In the genomic region with DNA sequence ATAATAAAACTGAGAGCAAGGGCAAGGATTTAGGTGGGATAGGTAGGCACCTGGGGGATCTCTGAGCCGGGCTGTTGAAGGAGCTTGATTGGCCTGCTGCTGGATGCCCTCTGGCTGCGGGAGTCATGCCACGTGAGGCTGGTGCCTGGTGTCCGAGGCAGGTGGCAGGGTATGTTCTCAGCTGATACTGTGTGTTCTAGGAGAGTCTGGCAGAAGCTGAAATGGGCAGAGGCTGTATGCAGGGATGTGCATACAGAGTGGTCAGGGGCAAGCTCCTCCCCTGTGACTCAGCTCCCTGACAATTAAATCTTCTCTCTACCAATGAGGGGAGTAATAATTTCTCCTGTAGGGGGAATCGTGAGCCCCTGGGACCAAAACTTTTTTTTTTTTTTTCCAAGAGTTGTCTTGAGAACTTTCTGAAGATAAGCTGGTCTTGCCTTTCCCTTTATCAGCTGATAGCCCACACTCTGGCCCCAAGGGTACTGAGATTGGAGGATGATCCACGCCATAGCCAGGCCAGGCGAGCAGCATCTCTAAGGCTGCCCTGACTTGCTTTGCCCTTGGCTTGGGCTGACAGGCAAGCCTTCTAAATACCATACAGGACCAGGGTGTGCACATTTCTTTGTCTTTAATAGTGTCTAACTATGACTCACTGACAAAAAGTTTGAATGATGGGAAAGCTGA, we compare ENCODE assay signal across 7 mouse cellular contexts. TPM values are rescaled to one million over a fixed set of nuclear protein-coding genes. Genes with fewer than 3 reads are reported as not detected.
DNase-seq lines count a peak whose midpoint lies in the region; ATAC-seq and TF ChIP-seq lines count a peak whose summit lies in the region.

No protein-coding gene starts in this region.

- H3K4me2 ChIP-seq in forebrain, postnatal 0 days (ENCODE audit: low read depth): peak overlapping the region; percentile 84; the same call in 1 of the 2 replicates
- peak overlapping the region; percentile 73 for H3K4me2 ChIP-seq in midbrain, postnatal 0 days (ENCODE audit: low read depth, low read length, poor library complexity, severe bottlenecking)

- no peak overlapping the region for H3K27ac ChIP-seq in layer of hippocampus, adult 2 months
- H3K27ac ChIP-seq in forebrain, postnatal 0 days (ENCODE audit: low read depth, low read length): no peak overlapping the region
- H3K27ac ChIP-seq in midbrain, postnatal 0 days (ENCODE audit: low read depth, low read length): peak overlapping the region; percentile 94; the same call in 1 of the 2 replicates

- peak; percentile 61 for TF ChIP-seq CTCF in layer of hippocampus, adult 2 months (conservative IDR thresholded peaks at IDR 0.05)
- peak; percentile 48 for TF ChIP-seq CTCF in forebrain, postnatal 0 days (IDR thresholded peaks at IDR 0.05; ENCODE audit: low read depth)
- peak; percentile 49 for TF ChIP-seq CTCF in midbrain, postnatal 0 days (IDR thresholded peaks at IDR 0.05)

- no peak overlapping the region for H3K9ac ChIP-seq in forebrain, postnatal 0 days
- H3K9ac ChIP-seq in midbrain, postnatal 0 days (replicated peaks; ENCODE audit: low read length, poor library complexity, severe bottlenecking): peak overlapping the region; percentile 91; the same call in 1 of the 2 replicates

- H3K9me3 ChIP-seq in forebrain, postnatal 0 days (ENCODE audit: low read length): no peaks in the 10 kb centered on the region
- H3K9me3 ChIP-seq in midbrain, postnatal 0 days (ENCODE audit: low read length): no peaks in the 10 kb centered on the region

- WGBS in forebrain, postnatal 0 days: 70% methylated on average over 7 of the region's 7 CpGs
- WGBS in midbrain, postnatal 0 days: 68% methylated on average over 7 of the region's 7 CpGs

- intact Hi-C loops in gastrocnemius, postnatal 36 days (cut with DNase I): loop anchor here (10.0 kb wide), 1 partner anchor 413 kb away; the partner anchor contains the start of gene Ppdpf

- no peak overlapping the region for H3K4me3 ChIP-seq in layer of hippocampus, adult 2 months
- H3K4me3 ChIP-seq in forebrain, postnatal 0 days (ENCODE audit: low read depth, low read length): no peak overlapping the region
- H3K4me3 ChIP-seq in midbrain, postnatal 0 days (ENCODE audit: low read depth, low read length): peak overlapping the region; percentile 81; the same call in 1 of the 2 replicates

- H3K27me3 ChIP-seq in forebrain, postnatal 0 days (ENCODE audit: insufficient read depth, low read length): no peaks in the 10 kb centered on the region
- H3K27me3 ChIP-seq in midbrain, postnatal 0 days (ENCODE audit: insufficient read depth, low read length): no peaks in the 10 kb centered on the region

- peaks cover 16% of the 10 kb centered on the region for H3K4me1 ChIP-seq in forebrain, postnatal 0 days (ENCODE audit: insufficient read depth)
- H3K4me1 ChIP-seq in midbrain, postnatal 0 days (ENCODE audit: insufficient read depth, low read length): peaks cover 8% of the 10 kb centered on the region; the same call in 1 of the 2 replicates

- peaks cover 10% of the 10 kb centered on the region; the same call in 1 of the 2 replicates for H3K36me3 ChIP-seq in forebrain, postnatal 0 days (ENCODE audit: insufficient read depth)
- H3K36me3 ChIP-seq in midbrain, postnatal 0 days (ENCODE audit: insufficient read depth, low read length): peaks cover 9% of the 10 kb centered on the region; the same call in 1 of the 2 replicates

- no peak for DNase-seq in layer of hippocampus, adult 2 months (ENCODE audit: low spot score in 2 of 2)
- DNase-seq in layer of hippocampus, postnatal 25 days (ENCODE audit: extremely low spot score in 1 of 2, low spot score in 1 of 2): no peak
- peak; percentile 69 for DNase-seq in Muller cell, postnatal 12 days (ENCODE audit: inconsistent ontology term)
- DNase-seq in forebrain, postnatal 0 days: no peak
- peak; percentile 40 for DNase-seq in midbrain, postnatal 0 days (ENCODE audit: low spot score)
- no peak for DNase-seq in gastrocnemius, postnatal 36 days
- DNase-seq in spleen, postnatal 36 days (ENCODE audit: low spot score in 2 of 2): no peak

- ATAC-seq in forebrain, postnatal 0 days: no peak
- ATAC-seq in midbrain, postnatal 0 days (ENCODE audit: low FRiP score): no peak

RNA-seq across cellular contexts. Expression of gene Samd10, which starts 1.5 kb away (rescaled TPM):
- 10 to 100 TPM; 11.9 to 12.2 TPM for total RNA-seq in layer of hippocampus, adult 2 months (2021)
- total RNA-seq in layer of hippocampus, postnatal 25 days (2021): 10 to 100 TPM; 11.7 to 14.2 TPM
- 64.9 and 85.6 TPM in 2 replicates for total RNA-seq in forebrain, postnatal 0 days (2014; rRNA removed)
- polyA plus RNA-seq in forebrain, postnatal 0 days (2015; fragmentation: Nextera tagmentation; extraction: Ambion mirVana): 82.6 and 108 TPM in 2 replicates
- 140 and 142 TPM in 2 replicates for total RNA-seq in midbrain, postnatal 0 days (2014; rRNA removed)
- polyA plus RNA-seq in midbrain, postnatal 0 days (2015; fragmentation: Nextera tagmentation; extraction: Ambion mirVana): 174 and 179 TPM in 2 replicates
- 1 to 10 TPM in 1 of 2 experiments, under 1 TPM in 1; 0.69 to 1.0 TPM for total RNA-seq in gastrocnemius, postnatal 36 days (2021)

RNA-seq across cellular contexts. Expression of gene Zfp512b, which starts 4.9 kb away (rescaled TPM):
- total RNA-seq in layer of hippocampus, adult 2 months (2021): 100 to 1,000 TPM; 102 to 103 TPM
- total RNA-seq in layer of hippocampus, postnatal 25 days (2021): 100 to 1,000 TPM in 1 of 2 experiments, 10 to 100 TPM in 1; 82.8 to 114 TPM
- 74.6 and 75.6 TPM in 2 replicates for total RNA-seq in forebrain, postnatal 0 days (2014; rRNA removed)
- polyA plus RNA-seq in forebrain, postnatal 0 days (2015; fragmentation: Nextera tagmentation; extraction: Ambion mirVana): 44.7 and 62.3 TPM in 2 replicates
- 60.0 and 85.1 TPM in 2 replicates for total RNA-seq in midbrain, postnatal 0 days (2014; rRNA removed)
- polyA plus RNA-seq in midbrain, postnatal 0 days (2015; fragmentation: Nextera tagmentation; extraction: Ambion mirVana): 81.1 and 99.7 TPM in 2 replicates
- 10 to 100 TPM; 15.3 to 19.7 TPM for total RNA-seq in gastrocnemius, postnatal 36 days (2021)

RNA-seq across cellular contexts. Expression of gene Prpf6, which starts 5.9 kb away (rescaled TPM):
- total RNA-seq in layer of hippocampus, adult 2 months (2021): 10 to 100 TPM; 57.2 to 57.3 TPM
- 10 to 100 TPM; 57.9 to 58.8 TPM for total RNA-seq in layer of hippocampus, postnatal 25 days (2021)
- total RNA-seq in forebrain, postnatal 0 days (2014; rRNA removed): 45.8 and 49.6 TPM in 2 replicates
- 43.7 and 46.5 TPM in 2 replicates for polyA plus RNA-seq in forebrain, postnatal 0 days (2015; fragmentation: Nextera tagmentation; extraction: Ambion mirVana)
- 34.4 and 39.3 TPM in 2 replicates for total RNA-seq in midbrain, postnatal 0 days (2014; rRNA removed)
- polyA plus RNA-seq in midbrain, postnatal 0 days (2015; fragmentation: Nextera tagmentation; extraction: Ambion mirVana): 40.5 and 40.6 TPM in 2 replicates
- 10 to 100 TPM; 23.0 to 29.8 TPM for total RNA-seq in gastrocnemius, postnatal 36 days (2021)

RNA-seq across cellular contexts. Expression of gene Uckl1, which starts 12.8 kb away (rescaled TPM):
- 10 to 100 TPM; 68.2 to 73.8 TPM for total RNA-seq in layer of hippocampus, adult 2 months (2021)
- 10 to 100 TPM; 53.3 to 73.1 TPM for total RNA-seq in layer of hippocampus, postnatal 25 days (2021)
- total RNA-seq in forebrain, postnatal 0 days (2014; rRNA removed): 55.8 and 59.1 TPM in 2 replicates
- polyA plus RNA-seq in forebrain, postnatal 0 days (2015; fragmentation: Nextera tagmentation; extraction: Ambion mirVana): 42.7 and 43.0 TPM in 2 replicates
- 49.8 and 63.9 TPM in 2 replicates for total RNA-seq in midbrain, postnatal 0 days (2014; rRNA removed)
- polyA plus RNA-seq in midbrain, postnatal 0 days (2015; fragmentation: Nextera tagmentation; extraction: Ambion mirVana): 45.2 and 52.7 TPM in 2 replicates
- total RNA-seq in gastrocnemius, postnatal 36 days (2021): 10 to 100 TPM; 24.8 to 27.3 TPM

RNA-seq across cellular contexts. Expression of gene Gm29797, which starts 59.3 kb away (rescaled TPM):
- 1 to 10 TPM in 1 of 2 experiments, under 1 TPM in 1; 0.83 to 1.4 TPM for total RNA-seq in layer of hippocampus, adult 2 months (2021)
- total RNA-seq in layer of hippocampus, postnatal 25 days (2021): 1 to 10 TPM in 1 of 2 experiments, under 1 TPM in 1; 0.49 to 1.0 TPM
- not detected in 2 replicates for total RNA-seq in forebrain, postnatal 0 days (2014; rRNA removed)
- polyA plus RNA-seq in forebrain, postnatal 0 days (2015; fragmentation: Nextera tagmentation; extraction: Ambion mirVana): not detected in 2 replicates
- total RNA-seq in midbrain, postnatal 0 days (2014; rRNA removed): not detected in 2 replicates
- not detected in 2 replicates for polyA plus RNA-seq in midbrain, postnatal 0 days (2015; fragmentation: Nextera tagmentation; extraction: Ambion mirVana)
- total RNA-seq in gastrocnemius, postnatal 36 days (2021): not detected

Comparison
In these comparisons a context has a peak if more than half of its experiments do, and no peak if none do; other contexts are left out.
1. DNase-seq: peak in Muller cell, postnatal 12 days (single experiment) and midbrain, postnatal 0 days (single experiment); none in layer of hippocampus, adult 2 months (0 of 2), layer of hippocampus, postnatal 25 days (0 of 2), forebrain, postnatal 0 days (single experiment), gastrocnemius, postnatal 36 days (0 of 2) and spleen, postnatal 36 days (0 of 2).
2. RNA of gene Samd10, which starts 1.5 kb away (total RNA-seq): 140 to 142 TPM in midbrain, postnatal 0 days, 64.9 to 85.6 TPM in forebrain, postnatal 0 days, 11.7 to 14.2 TPM in layer of hippocampus, postnatal 25 days and 11.9 to 12.2 TPM in layer of hippocampus, adult 2 months; 0.69 to 1.0 TPM in gastrocnemius, postnatal 36 days; every median in the first group is over 4 times any median in the second.
3. Peak in every context shown above with its lines, with median percentiles within 50 percentile points of each other: CTCF ChIP-seq.